7 mouse cellular contexts compared by ENCODE assay signal in genomic region chr4:130793180-130793501, GRCm38 (mm10). TPM values are rescaled to one million over a fixed set of nuclear protein-coding genes. Genes with fewer than 3 reads are reported as not detected.
A peak's percentile ranks its signal among the peaks of the same experiment; 100 is the strongest.
DNase-seq lines count a peak whose midpoint lies in the region; ATAC-seq lines count a peak whose summit lies in the region.

No protein-coding gene starts in this region.

- peaks cover 80% of the 10 kb centered on the region for H3K27me3 ChIP-seq in megakaryocyte, embryonic 14.5 days (replicated peaks)
- H3K27me3 ChIP-seq in forebrain, embryonic 15.5 days = no peaks in the 10 kb centered on the region
- no peaks in the 10 kb centered on the region for H3K27me3 ChIP-seq in limb, embryonic 15.5 days
- no peaks in the 10 kb centered on the region for H3K27me3 ChIP-seq in stomach, embryonic 16.5 days (ENCODE audit: control insufficient read depth, insufficient read depth, low read length)

- DNase-seq in embryo, embryonic 10 days (ENCODE audit: low spot score) = no peak
- DNase-seq in frontal cortex, postnatal 14 days (ENCODE audit: low spot score in 2 of 2) = no peak

- WGBS in forebrain, embryonic 15.5 days = 47% methylated on average over 7 of the region's 7 CpGs
- WGBS in limb, embryonic 15.5 days = 41% methylated on average over 7 of the region's 7 CpGs
- WGBS in stomach, embryonic 16.5 days = 30% methylated on average over 7 of the region's 7 CpGs

- H3K9ac ChIP-seq in forebrain, embryonic 15.5 days (replicated peaks) = peak overlapping the region; percentile 92
- peak overlapping the region; percentile 76 for H3K9ac ChIP-seq in limb, embryonic 15.5 days
- H3K9ac ChIP-seq in stomach, embryonic 16.5 days (ENCODE audit: low read length) = peak overlapping the region; percentile 88

- peak overlapping the region; percentile 88 for H3K4me3 ChIP-seq in megakaryocyte, embryonic 14.5 days (replicated peaks)
- peak overlapping the region; percentile 78 for H3K4me3 ChIP-seq in forebrain, embryonic 15.5 days
- peak overlapping the region; percentile 66 for H3K4me3 ChIP-seq in limb, embryonic 15.5 days
- peak overlapping the region; percentile 63 for H3K4me3 ChIP-seq in stomach, embryonic 16.5 days (replicated peaks; ENCODE audit: low read length)

- peak overlapping the region; percentile 72; the same call in 1 of the 2 replicates for H3K27ac ChIP-seq in forebrain, embryonic 15.5 days (replicated peaks)
- H3K27ac ChIP-seq in limb, embryonic 15.5 days = no peak overlapping the region
- H3K27ac ChIP-seq in stomach, embryonic 16.5 days (ENCODE audit: low read length) = no peak overlapping the region

- no peak for ATAC-seq in megakaryocyte, adult 5-6 weeks (ENCODE audit: poor library complexity, severe bottlenecking)
- ATAC-seq in forebrain, embryonic 15.5 days (replicated peaks) = no peak; the same call in 1 of the 2 replicates
- no peak for ATAC-seq in limb, embryonic 15.5 days (ENCODE audit: insufficient number of reproducible peaks, low FRiP score, low TSS enrichment, low read depth)
- peak; percentile 34; the same call in 1 of the 2 replicates for ATAC-seq in stomach, embryonic 16.5 days (ENCODE audit: insufficient read depth, low FRiP score)

- no peaks in the 10 kb centered on the region for H3K9me3 ChIP-seq in megakaryocyte, embryonic 14.5 days
- H3K9me3 ChIP-seq in forebrain, embryonic 15.5 days = no peaks in the 10 kb centered on the region
- no peaks in the 10 kb centered on the region for H3K9me3 ChIP-seq in limb, embryonic 15.5 days
- H3K9me3 ChIP-seq in stomach, embryonic 16.5 days (replicated peaks; ENCODE audit: control insufficient read depth, low read length) = no peaks in the 10 kb centered on the region

- H3K36me3 ChIP-seq in megakaryocyte, embryonic 14.5 days (replicated peaks; ENCODE audit: low read length) = no peaks in the 10 kb centered on the region
- H3K36me3 ChIP-seq in forebrain, embryonic 15.5 days = no peaks in the 10 kb centered on the region
- H3K36me3 ChIP-seq in limb, embryonic 15.5 days = no peaks in the 10 kb centered on the region
- no peaks in the 10 kb centered on the region for H3K36me3 ChIP-seq in stomach, embryonic 16.5 days (ENCODE audit: control insufficient read depth, insufficient read depth, low read length)

- peak overlapping the region; percentile 73 for H3K4me2 ChIP-seq in forebrain, embryonic 15.5 days (replicated peaks)
- H3K4me2 ChIP-seq in limb, embryonic 15.5 days = peak overlapping the region; percentile 94
- H3K4me2 ChIP-seq in stomach, embryonic 16.5 days (ENCODE audit: low read depth, low read length) = peak overlapping the region; percentile 90

- H3K4me1 ChIP-seq in megakaryocyte, embryonic 14.5 days = peaks cover 27% of the 10 kb centered on the region
- H3K4me1 ChIP-seq in forebrain, embryonic 15.5 days = peaks cover 47% of the 10 kb centered on the region
- H3K4me1 ChIP-seq in limb, embryonic 15.5 days = peaks cover 55% of the 10 kb centered on the region
- H3K4me1 ChIP-seq in stomach, embryonic 16.5 days (ENCODE audit: control insufficient read depth, insufficient read depth, low read length) = peaks cover 21% of the 10 kb centered on the region

RNA-seq across cellular contexts. Expression of gene Sdc3, which starts 0.8 kb away (rescaled TPM):
- 52.8 and 57.2 TPM in 2 replicates for polyA plus RNA-seq in megakaryocyte, embryonic 14.5 days (2012; ENCODE audit: insufficient read depth, low replicate concordance)
- total RNA-seq in megakaryocyte, adult 5-6 weeks (2015) = 22.6 and 31.3 TPM in 2 replicates
- 13.6 and 20.2 TPM in 2 replicates for total RNA-seq in megakaryocyte, adult 5-6 weeks (2017)
- polyA plus RNA-seq in forebrain, embryonic 15.5 days (2015; fragmentation: Nextera tagmentation; extraction: Ambion mirVana) = 84.9 and 85.7 TPM in 2 replicates
- 34.9 and 39.4 TPM in 2 replicates for polyA plus RNA-seq in limb, embryonic 15.5 days (2015; fragmentation: Nextera tagmentation; extraction: Ambion mirVana)
- polyA plus RNA-seq in stomach, embryonic 16.5 days (2015; fragmentation: Nextera tagmentation; extraction: Ambion mirVana) = 23.2 and 25.2 TPM in 2 replicates
